Mouse (Mus musculus) stomach, embryonic 16.5 days (tissue): ENCODE results near the gene Tulp4. TPM values are rescaled to one million over a fixed set of nuclear protein-coding genes. Genes with fewer than 3 reads are reported as not detected.

Source experiments
- ATAC-seq: fragments of 200-750 bp; cut with Nextera tagmentation; 2 replicates; pipeline ENCODE4 v1.8.0; 2017; ENCODE audit warnings: moderate number of reproducible peaks, moderate TSS enrichment; ENCODE audit not compliant: insufficient read depth, low FRiP score
- H3K27ac ChIP-seq: fragments of 300-500 bp; sonication (generic); 2 replicates; pipeline ENCODE4 v1.5.1; 2014; ENCODE audit warnings: low read length
- H3K27me3 ChIP-seq: fragments of 300-500 bp; sonication (generic); 2 replicates; pipeline ENCODE4 v1.6.1; 2014; ENCODE audit warnings: low read length, control low read depth, mixed read lengths; ENCODE audit not compliant: control insufficient read depth, insufficient read depth
- H3K36me3 ChIP-seq: fragments of 300-500 bp; sonication (generic); 2 replicates; pipeline ENCODE4 v1.6.1; 2014; ENCODE audit warnings: low read length; ENCODE audit not compliant: control insufficient read depth, insufficient read depth
- H3K4me1 ChIP-seq: fragments of 300-500 bp; sonication (generic); 2 replicates; pipeline ENCODE4 v1.6.1; 2014; ENCODE audit warnings: low read length, control low read depth, mixed read lengths; ENCODE audit not compliant: control insufficient read depth, insufficient read depth
- H3K4me2 ChIP-seq: fragments of 300-500 bp; sonication (generic); 2 replicates; pipeline ENCODE4 v1.6.1; 2014; ENCODE audit warnings: low read depth, low read length, mixed read lengths
- H3K4me3 ChIP-seq: fragments of 300-500 bp; sonication (generic); replicated peaks from 2 replicates; pipeline ENCODE4 v1.5.1; 2014; ENCODE audit warnings: mild to moderate bottlenecking, low read length
- H3K9ac ChIP-seq: fragments of 300-500 bp; sonication (generic); 2 replicates; pipeline ENCODE4 v1.6.1; 2014; ENCODE audit warnings: low read length
- H3K9me3 ChIP-seq: fragments of 300-500 bp; sonication (generic); replicated peaks from 2 replicates; pipeline ENCODE4 v1.6.1; 2016; ENCODE audit warnings: low read length, control low read depth; ENCODE audit not compliant: control insufficient read depth
- WGBS: fragments of 180-500 bp; shearing (Covaris S2); extraction: QIAGEN DNeasy Blood & Tissue Kit; methylation state at CpG from one replicate; pipeline ENCODE4 v1.1.7; 2014; 5-methylcytosine and 5-hydroxymethylcytosine counted together
- polyA plus RNA-seq: library from polyadenylated mRNA; unstranded; fragments of >200 nt; fragmentation: Nextera tagmentation; extraction: Ambion mirVana; gene quantifications from 2 replicates; pipeline ENCODE4 v1.2.1, GENCODE M21; 2015

The Tulp4 gene
- polyA plus RNA-seq, 1 experiment from 2014 or later: 54.4 TPM

GRCm38 (mm10) chr17:6164911-6165310 lies 58.7 kb downstream of the Tulp4 start:
- no peak for ATAC-seq
- H3K4me1 ChIP-seq: no peaks in the 10 kb centered on the region
- H3K9ac ChIP-seq: no peak overlapping the region
- H3K27me3 ChIP-seq: no peaks in the 10 kb centered on the region
- no peak overlapping the region for H3K4me2 ChIP-seq
- H3K36me3 ChIP-seq: no peaks in the 10 kb centered on the region
- 54% methylated on average over 4 of the region's 4 CpGs for WGBS
- H3K9me3 ChIP-seq: no peaks in the 10 kb centered on the region
- H3K4me3 ChIP-seq: no peak overlapping the region
- no peak overlapping the region for H3K27ac ChIP-seq

- H3K4me2 ChIP-seq: no peak overlapping the region
- peaks cover 2% of the 10 kb centered on the region; the same call in 1 of the 2 replicates for H3K9me3 ChIP-seq
- peak overlapping the region; percentile 62 for H3K27ac ChIP-seq
- peaks cover 11% of the 10 kb centered on the region for H3K4me1 ChIP-seq
- H3K27me3 ChIP-seq: no peaks in the 10 kb centered on the region
- WGBS: 64% methylated on average over 7 of the region's 7 CpGs
- no peak overlapping the region for H3K4me3 ChIP-seq
- H3K9ac ChIP-seq: no peak overlapping the region
- ATAC-seq: no peak
- no peaks in the 10 kb centered on the region; the same call in 1 of the 2 replicates for H3K36me3 ChIP-seq
Observed at GRCm38 (mm10) chr17:6172440-6172839, 66.2 kb downstream of the Tulp4 start.

GRCm38 (mm10) chr17:6172926-6173690 lies 66.9 kb downstream of the Tulp4 start:
- peaks cover 12% of the 10 kb centered on the region for H3K4me1 ChIP-seq
- no peak overlapping the region for H3K9ac ChIP-seq
- H3K4me2 ChIP-seq: no peak overlapping the region
- peak; percentile 82 for ATAC-seq
- H3K9me3 ChIP-seq: peaks cover 2% of the 10 kb centered on the region; the same call in 1 of the 2 replicates
- no peak overlapping the region for H3K4me3 ChIP-seq
- peak overlapping the region; percentile 62 for H3K27ac ChIP-seq
- H3K27me3 ChIP-seq: no peaks in the 10 kb centered on the region
- WGBS: 55% methylated on average over 5 of the region's 5 CpGs
- no peaks in the 10 kb centered on the region; the same call in none of the 2 replicates for H3K36me3 ChIP-seq

GRCm38 (mm10) chr17:6174574-6174973 lies 68.3 kb downstream of the Tulp4 start:
- Histone ChIP-seq H3K4me1 (peaks cover 16% of the 10 kb centered on the region), H3K9ac (no peak overlapping the region), H3K27me3 (no peaks in the 10 kb centered on the region), H3K36me3 (no peaks in the 10 kb centered on the region; the same call in none of the 2 replicates), H3K4me2 (no peak overlapping the region), H3K9me3 (peaks cover 2% of the 10 kb centered on the region; the same call in 1 of the 2 replicates), H3K27ac (no peak overlapping the region), H3K4me3 (no peak overlapping the region)
- no peak for ATAC-seq
- 60% methylated on average over 1 of the region's 1 CpGs for WGBS

- Histone ChIP-seq H3K4me3 (no peak overlapping the region), H3K27ac (peak overlapping the region; percentile 71), H3K4me2 (no peak overlapping the region), H3K27me3 (no peaks in the 10 kb centered on the region), H3K36me3 (no peaks in the 10 kb centered on the region; the same call in none of the 2 replicates), H3K9me3 (peaks cover 2% of the 10 kb centered on the region; the same call in 1 of the 2 replicates), H3K4me1 (peaks cover 10% of the 10 kb centered on the region), H3K9ac (no peak overlapping the region)
- 82% methylated on average over 6 of the region's 6 CpGs for WGBS
- ATAC-seq: peak; percentile 76; the same call in 1 of the 2 replicates
Observed at GRCm38 (mm10) chr17:6178564-6179267, 72.5 kb downstream of the Tulp4 start.

- Histone ChIP-seq H3K9me3 (peaks cover 2% of the 10 kb centered on the region; the same call in 1 of the 2 replicates), H3K9ac (no peak overlapping the region), H3K4me1 (peaks cover 10% of the 10 kb centered on the region), H3K4me2 (no peak overlapping the region), H3K4me3 (no peak overlapping the region), H3K27ac (0 out of 2 replicates have a peak overlapping the region, but pooled peaks have one; percentile 53), H3K36me3 (no peaks in the 10 kb centered on the region; the same call in none of the 2 replicates), H3K27me3 (no peaks in the 10 kb centered on the region)
- 64% methylated on average over 4 of the region's 4 CpGs for whole genome bisulfite sequencing
- ATAC-seq: peak; percentile 53; the same call in 1 of the 2 replicates
Observed at GRCm38 (mm10) chr17:6179389-6179788, 73.2 kb downstream of the Tulp4 start.

GRCm38 (mm10) chr17:6180421-6180820 lies 74.2 kb downstream of the Tulp4 start:
- H3K9ac ChIP-seq: no peak overlapping the region
- H3K4me3 ChIP-seq: no peak overlapping the region
- no peak for ATAC-seq
- H3K9me3 ChIP-seq: peaks cover 2% of the 10 kb centered on the region; the same call in 1 of the 2 replicates
- no peak overlapping the region for H3K27ac ChIP-seq
- no peak overlapping the region for H3K4me2 ChIP-seq
- H3K4me1 ChIP-seq: peaks cover 10% of the 10 kb centered on the region
- 69% methylated on average over 3 of the region's 3 CpGs for WGBS
- H3K36me3 ChIP-seq: no peaks in the 10 kb centered on the region; the same call in none of the 2 replicates
- H3K27me3 ChIP-seq: no peaks in the 10 kb centered on the region

- Histone ChIP-seq H3K9me3 (no peaks in the 10 kb centered on the region), H3K9ac (no peak overlapping the region), H3K4me3 (no peak overlapping the region), H3K4me1 (peaks cover 10% of the 10 kb centered on the region), H3K27ac (no peak overlapping the region), H3K27me3 (no peaks in the 10 kb centered on the region), H3K36me3 (no peaks in the 10 kb centered on the region; the same call in 1 of the 2 replicates), H3K4me2 (no peak overlapping the region)
- 66% methylated on average over 4 of the region's 4 CpGs for WGBS
- no peak for ATAC-seq
Observed at GRCm38 (mm10) chr17:6182715-6183114, 76.5 kb downstream of the Tulp4 start.

GRCm38 (mm10) chr17:6186651-6187050 lies 80.4 kb downstream of the Tulp4 start:
- no peak for ATAC-seq
- no peak overlapping the region for H3K27ac ChIP-seq
- H3K36me3 ChIP-seq: no peaks in the 10 kb centered on the region
- WGBS: 85% methylated on average over 4 of the region's 4 CpGs
- no peaks in the 10 kb centered on the region for H3K4me1 ChIP-seq
- no peaks in the 10 kb centered on the region for H3K27me3 ChIP-seq
- no peaks in the 10 kb centered on the region for H3K9me3 ChIP-seq
- no peak overlapping the region for H3K9ac ChIP-seq
- no peak overlapping the region for H3K4me3 ChIP-seq
- no peak overlapping the region for H3K4me2 ChIP-seq
